Mouse (Mus musculus) heart, postnatal 0 days (tissue): ENCODE data around the gene Asap2.

Source experiments
- CTCF ChIP-seq: IDR thresholded peaks from 2 replicates; pipeline ENCODE4 v1.5.1; 2016; ENCODE audit warnings: antibody characterized with exemption, control low read depth, low read depth
- EP300 ChIP-seq: IDR thresholded peaks from 2 replicates; pipeline ENCODE4 v1.6.1; 2016; ENCODE audit warnings: antibody characterized with exemption, low read depth

DNA sequence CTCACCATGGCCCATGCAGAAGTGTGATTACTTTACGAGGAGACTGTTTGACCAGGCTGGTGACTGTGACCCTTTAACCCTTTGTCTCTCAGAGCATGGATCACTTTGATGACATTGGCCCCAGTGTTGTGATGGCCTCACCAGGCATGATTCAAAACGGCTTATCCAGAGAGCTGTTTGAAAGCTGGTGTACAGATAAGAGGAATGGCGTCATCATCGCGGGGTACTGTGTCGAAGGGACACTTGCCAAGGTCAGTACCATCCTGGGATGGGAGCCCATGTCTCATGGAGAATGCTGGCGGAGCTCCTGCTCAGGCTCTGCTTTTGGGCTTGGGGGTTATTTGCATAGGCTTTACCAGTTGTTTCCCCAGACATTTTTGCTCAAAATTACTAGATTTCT, 311.1 kb downstream of the Asap2 start:
- TF ChIP-seq CTCF (no peak), EP300 (no peak)
